Mouse (Mus musculus): Measurements from ENCODE around the gene Slc24a2.

The Slc24a2 gene

DNA sequence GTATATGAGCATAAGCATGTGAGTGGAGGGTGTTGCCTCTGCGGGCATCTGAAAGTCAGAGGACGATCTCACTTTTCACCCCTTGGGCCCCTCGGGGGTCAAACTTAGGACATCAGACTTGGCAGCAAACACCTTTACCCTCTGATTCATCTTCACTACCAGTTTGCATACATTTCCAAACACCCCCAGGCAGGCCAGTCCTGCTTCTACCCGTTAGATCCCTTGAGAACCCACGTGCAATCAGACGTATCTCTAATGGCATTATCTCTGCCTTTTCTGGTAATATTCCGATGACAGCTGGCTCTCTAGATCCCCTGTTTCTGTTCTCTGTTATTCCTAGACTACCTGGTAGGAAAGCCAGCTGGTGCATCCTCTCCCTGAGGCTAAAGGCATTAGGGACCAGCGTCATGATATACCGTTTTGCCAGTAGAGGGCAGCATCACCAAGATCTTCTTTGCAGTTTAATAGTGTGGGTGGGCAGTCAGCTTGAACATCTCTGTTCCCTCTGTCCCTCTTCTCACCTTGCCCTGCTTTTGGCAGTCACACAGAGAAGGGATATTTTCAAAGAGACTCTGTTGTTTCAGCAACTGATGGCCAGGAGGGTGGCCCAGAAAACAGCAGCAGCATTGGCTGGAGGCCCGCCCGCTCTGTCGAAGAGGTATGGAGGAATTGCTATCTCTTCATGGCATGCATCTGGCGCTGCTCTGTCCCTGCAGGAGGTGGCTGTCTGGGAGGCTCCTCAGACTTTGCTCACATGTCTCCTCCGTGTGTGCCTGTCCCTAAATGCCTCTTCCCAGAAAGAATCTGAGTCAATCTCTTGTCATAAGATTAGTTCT is 272.5 kb downstream of the Slc24a2 start:
- peak in 1 of 2 experiments; percentile 7 for DNase-seq (ENCODE audit: low read depth in 2 of 2, low spot score in 2 of 2)

DNA sequence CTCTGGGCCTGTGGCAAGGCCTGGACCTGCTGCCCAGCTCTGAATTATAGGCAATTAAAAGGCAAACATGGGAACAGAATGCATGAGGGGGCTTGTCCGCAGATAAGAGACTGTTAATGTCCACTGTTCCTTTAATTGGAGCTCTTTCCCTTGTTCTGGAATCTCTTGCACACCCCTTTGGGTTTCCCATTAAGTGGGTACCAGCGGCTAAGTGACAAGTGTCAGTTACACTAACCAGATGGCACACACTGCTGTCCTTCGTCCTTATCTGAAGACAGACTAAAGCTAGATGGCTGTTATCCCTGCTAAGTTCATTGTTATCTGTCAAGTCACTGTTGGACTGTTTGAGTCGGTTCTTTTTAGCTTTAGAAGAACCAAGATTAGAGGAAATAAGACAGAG is 274.8 kb downstream of the Slc24a2 start:
- DNase-seq (ENCODE audit: low read depth in 2 of 2, low spot score in 2 of 2) = no peak

DNA sequence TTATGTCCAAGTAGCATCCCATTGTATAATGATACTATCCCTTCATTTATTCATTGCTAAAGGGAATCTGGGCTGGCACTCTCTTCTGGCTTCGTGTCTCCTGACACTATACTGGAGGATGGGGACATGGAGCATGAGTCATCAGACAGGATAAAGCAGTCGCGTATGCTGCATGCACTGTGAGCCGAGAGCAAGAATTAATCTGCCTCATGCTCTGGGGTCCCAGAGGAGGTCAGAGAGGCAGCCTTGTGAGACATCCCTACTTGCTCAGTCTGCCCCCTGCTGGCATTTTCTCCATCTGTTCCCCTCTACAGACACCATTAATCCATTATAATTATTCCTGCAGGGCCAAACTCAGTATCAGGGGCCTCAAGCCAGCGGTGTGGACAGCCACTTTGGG is 276.8 kb downstream of the Slc24a2 start:
- DNase-seq (ENCODE audit: low read depth in 2 of 2, low spot score in 2 of 2) = no peak

GRCm38 (mm10) chr4:86948794-86949193 is 281.5 kb downstream of the Slc24a2 start:
- DNase-seq (ENCODE audit: low read depth in 2 of 2, low spot score in 2 of 2) = no peak

- DNase-seq (ENCODE audit: low read depth in 2 of 2, low spot score in 2 of 2) = no peak
Observed at GRCm38 (mm10) chr4:86943296-86943695, 287.0 kb downstream of the Slc24a2 start.

- DNase-seq (ENCODE audit: low read depth in 2 of 2, low spot score in 2 of 2) = no peak
Observed at GRCm38 (mm10) chr4:86942656-86943055, 287.6 kb downstream of the Slc24a2 start.

GRCm38 (mm10) chr4:86936706-86937105 is 293.6 kb downstream of the Slc24a2 start:
- no peak for DNase-seq (ENCODE audit: low read depth in 2 of 2, low spot score in 2 of 2)

- DNase-seq (ENCODE audit: low read depth in 2 of 2, low spot score in 2 of 2) = no peak
Observed at GRCm38 (mm10) chr4:86936217-86936616, 294.1 kb downstream of the Slc24a2 start.

Data from CD8-positive naive resting alpha-beta T cell, adult 2 months (primary cell).